Mouse (Mus musculus): ENCODE measurements around the gene Cntn3.
"Not testable (repeated sequence)": the region's sequence is repeated elsewhere in the genome, so short reads cannot be mapped to it uniquely, and the experiment has no call there.

Gene Cntn3

GRCm38 (mm10) chr6:102573001-102573400 lies at the start of gene Cntn3:
Gene Cntn3, minus strand, starts transcription at chr6:102573101.
- not testable (repeated sequence) for DNase-seq (ENCODE audit: low read depth, low spot score)

- DNase-seq (ENCODE audit: low read depth, low spot score) = no peak
These were observed 27.9 kb upstream of the Cntn3 start for GRCm38 (mm10) chr6:102600773-102601172.

GRCm38 (mm10) chr6:102597756-102598155 lies 24.9 kb upstream of the Cntn3 start:
- DNase-seq (ENCODE audit: low read depth, low spot score) = no peak

GRCm38 (mm10) chr6:102590151-102590550 lies 17.2 kb upstream of the Cntn3 start:
- DNase-seq (ENCODE audit: low read depth, low spot score) = no peak

- DNase-seq (ENCODE audit: low read depth, low spot score) = no peak
These were observed 16.4 kb upstream of the Cntn3 start for GRCm38 (mm10) chr6:102589311-102589710.

- no peak for DNase-seq (ENCODE audit: low read depth, low spot score)
These were observed 13.2 kb upstream of the Cntn3 start for GRCm38 (mm10) chr6:102586056-102586455.

GRCm38 (mm10) chr6:102583578-102583977 lies 10.7 kb upstream of the Cntn3 start:
- DNase-seq (ENCODE audit: low read depth, low spot score) = no peak

GRCm38 (mm10) chr6:102567496-102567895 lies 5.4 kb downstream of the Cntn3 start:
- DNase-seq (ENCODE audit: low read depth, low spot score) = no peak

GRCm38 (mm10) chr6:102565228-102565627 lies 7.7 kb downstream of the Cntn3 start:
- DNase-seq (ENCODE audit: low read depth, low spot score) = no peak

- DNase-seq (ENCODE audit: low read depth, low spot score) = peak; percentile 91
These were observed 8.7 kb downstream of the Cntn3 start for GRCm38 (mm10) chr6:102564011-102564731.

GRCm38 (mm10) chr6:102563431-102563830 lies 9.5 kb downstream of the Cntn3 start:
- DNase-seq (ENCODE audit: low read depth, low spot score) = no peak

GRCm38 (mm10) chr6:102557521-102557920 lies 15.4 kb downstream of the Cntn3 start:
- no peak for DNase-seq (ENCODE audit: low read depth, low spot score)

GRCm38 (mm10) chr6:102556497-102556896 lies 16.4 kb downstream of the Cntn3 start:
- DNase-seq (ENCODE audit: low read depth, low spot score) = no peak

- no peak for DNase-seq (ENCODE audit: low read depth, low spot score)
These were observed 17.0 kb downstream of the Cntn3 start for GRCm38 (mm10) chr6:102555814-102556437.

- DNase-seq (ENCODE audit: low read depth, low spot score) = no peak
These were observed 17.7 kb downstream of the Cntn3 start for GRCm38 (mm10) chr6:102555067-102555657.

GRCm38 (mm10) chr6:102541633-102542412 lies 31.1 kb downstream of the Cntn3 start:
- no peak for DNase-seq (ENCODE audit: low read depth, low spot score)

- no peak for DNase-seq (ENCODE audit: low read depth, low spot score)
These were observed 37.3 kb downstream of the Cntn3 start for GRCm38 (mm10) chr6:102535599-102535998.

GRCm38 (mm10) chr6:102523037-102523436 lies 49.9 kb downstream of the Cntn3 start:
- DNase-seq (ENCODE audit: low read depth, low spot score) = no peak

GRCm38 (mm10) chr6:102520977-102521376 lies 51.9 kb downstream of the Cntn3 start:
- DNase-seq (ENCODE audit: low read depth, low spot score) = no peak

GRCm38 (mm10) chr6:102515231-102515630 lies 57.7 kb downstream of the Cntn3 start:
- no peak for DNase-seq (ENCODE audit: low read depth, low spot score)

GRCm38 (mm10) chr6:102512085-102512484 lies 60.8 kb downstream of the Cntn3 start:
- DNase-seq (ENCODE audit: low read depth, low spot score) = no peak

- no peak for DNase-seq (ENCODE audit: low read depth, low spot score)
These were observed 87.4 kb downstream of the Cntn3 start for GRCm38 (mm10) chr6:102485509-102485908.
